Mouse (Mus musculus) midbrain, embryonic 16.5 days (tissue): ENCODE results near the gene Ptprh. TPM values are rescaled to one million over a fixed set of nuclear protein-coding genes. Genes with fewer than 3 reads are reported as not detected.
A peak's percentile ranks its signal among the peaks of the same experiment; 100 is the strongest.

Experiments used
- ATAC-seq: fragments of 200-750 bp; cut with Nextera tagmentation; 2 replicates; pipeline ENCODE4 v1.8.0; 2017; ENCODE audit warnings: moderate TSS enrichment
- H3K27ac ChIP-seq: fragments of 300-500 bp; sonication (generic); 2 replicates; pipeline ENCODE4 v1.5.1; 2014; ENCODE audit warnings: mild to moderate bottlenecking, low read length, mixed read lengths
- H3K27me3 ChIP-seq: fragments of 300-500 bp; sonication (generic); 2 replicates; pipeline ENCODE4 v1.6.1; 2014; ENCODE audit warnings: low read depth, low read length, mixed read lengths; ENCODE audit not compliant: control insufficient read depth, insufficient read depth
- H3K36me3 ChIP-seq: fragments of 300-500 bp; sonication (generic); 2 replicates; pipeline ENCODE4 v1.6.1; 2014; ENCODE audit warnings: mild to moderate bottlenecking, low read length, moderate library complexity, mixed read lengths; ENCODE audit not compliant: control insufficient read depth, insufficient read depth
- H3K4me1 ChIP-seq: fragments of 300-500 bp; sonication (generic); 2 replicates; pipeline ENCODE4 v1.6.1; 2014; ENCODE audit warnings: mild to moderate bottlenecking, low read length, mixed read lengths; ENCODE audit not compliant: control insufficient read depth, insufficient read depth
- H3K4me2 ChIP-seq: fragments of 300-500 bp; sonication (generic); 2 replicates; pipeline ENCODE4 v1.6.1; 2014; ENCODE audit warnings: mild to moderate bottlenecking, low read length, mixed read lengths
- H3K4me3 ChIP-seq: fragments of 300-500 bp; sonication (generic); 2 replicates; pipeline ENCODE4 v1.5.1; 2014; ENCODE audit warnings: low read depth, mild to moderate bottlenecking, low read length, moderate library complexity, mixed read lengths
- H3K9ac ChIP-seq: fragments of 300-500 bp; sonication (generic); 2 replicates; pipeline ENCODE4 v1.6.1; 2014; ENCODE audit warnings: low read depth, low read length, mixed read lengths
- H3K9me3 ChIP-seq: fragments of 300-500 bp; sonication (generic); replicated peaks from 2 replicates; pipeline ENCODE4 v1.6.1; 2014; ENCODE audit warnings: mild to moderate bottlenecking, low read length, mixed read lengths; ENCODE audit not compliant: control insufficient read depth, poor library complexity, severe bottlenecking
- WGBS: fragments of 180-500 bp; shearing (Covaris S2); extraction: QIAGEN DNeasy Blood & Tissue Kit; methylation state at CpG from one replicate; pipeline ENCODE4 v1.1.7; 2014; 5-methylcytosine and 5-hydroxymethylcytosine counted together
- polyA plus RNA-seq: library from polyadenylated mRNA; unstranded; fragments of >200 nt; fragmentation: Nextera tagmentation; extraction: Ambion mirVana; gene quantifications from 2 replicates; pipeline ENCODE4 v1.2.1, GENCODE M21; 2015

The Ptprh gene
- polyA plus RNA-seq, 1 experiment from 2014 or later, result 1.4 TPM

GRCm38 (mm10) chr7:4523205-4524130 is 80.4 kb downstream of the Ptprh start:
- Histone ChIP-seq H3K27me3 (peaks cover 8% of the 10 kb centered on the region; the same call in 1 of the 2 replicates), H3K9ac (no peak overlapping the region), H3K4me3 (no peak overlapping the region), H3K4me1 (peaks cover 13% of the 10 kb centered on the region), H3K36me3 (no peaks in the 10 kb centered on the region), H3K9me3 (no peaks in the 10 kb centered on the region), H3K27ac (no peak overlapping the region), H3K4me2 (no peak overlapping the region)
- WGBS, result 89% methylated on average over 33 of the region's 33 CpGs
- ATAC-seq, result no peak

- peaks cover 8% of the 10 kb centered on the region; the same call in 1 of the 2 replicates for H3K27me3 ChIP-seq
- no peak overlapping the region for H3K4me2 ChIP-seq
- peaks cover 13% of the 10 kb centered on the region for H3K4me1 ChIP-seq
- no peak overlapping the region for H3K27ac ChIP-seq
- WGBS, result 83% methylated on average over 6 of the region's 6 CpGs
- ATAC-seq, result no peak
- H3K9ac ChIP-seq, result no peak overlapping the region
- H3K4me3 ChIP-seq, result no peak overlapping the region
- no peaks in the 10 kb centered on the region for H3K36me3 ChIP-seq
- H3K9me3 ChIP-seq, result no peaks in the 10 kb centered on the region
Measured at GRCm38 (mm10) chr7:4522292-4522691, 81.5 kb downstream of the Ptprh start.

GRCm38 (mm10) chr7:4521231-4522003 is 82.4 kb downstream of the Ptprh start:
- WGBS, result 35% methylated on average over 32 of the region's 32 CpGs
- peaks cover 6% of the 10 kb centered on the region for H3K4me1 ChIP-seq
- peaks cover 8% of the 10 kb centered on the region; the same call in 1 of the 2 replicates for H3K27me3 ChIP-seq
- no peaks in the 10 kb centered on the region for H3K9me3 ChIP-seq
- H3K4me3 ChIP-seq, result peak overlapping the region; percentile 17
- ATAC-seq, result no peak
- H3K27ac ChIP-seq, result no peak overlapping the region
- H3K36me3 ChIP-seq, result no peaks in the 10 kb centered on the region
- 0 out of 2 replicates have a peak overlapping the region, but pooled peaks have one; percentile 14 for H3K9ac ChIP-seq
- H3K4me2 ChIP-seq, result peak overlapping the region; percentile 47

DNA sequence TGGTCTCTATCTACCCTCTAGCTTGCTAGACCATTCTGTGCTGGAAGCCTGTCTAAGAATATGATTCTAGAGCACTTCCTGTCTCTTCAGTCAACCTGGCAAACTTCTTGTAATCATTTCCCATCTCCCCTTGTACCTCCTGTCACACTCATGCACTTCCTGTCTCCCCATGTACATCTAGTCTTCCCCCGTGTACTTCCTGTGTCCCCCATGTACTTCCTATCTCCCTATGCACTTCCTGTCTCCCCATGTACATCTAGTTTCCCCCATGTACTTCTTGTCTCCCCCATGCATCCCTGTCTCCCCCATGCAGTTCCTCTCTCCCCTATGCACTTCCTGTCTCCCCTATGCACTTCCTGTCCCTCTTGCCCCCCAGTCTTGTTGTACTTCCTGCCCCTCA is 85.4 kb downstream of the Ptprh start:
- peaks cover 4% of the 10 kb centered on the region; the same call in 1 of the 2 replicates for H3K4me1 ChIP-seq
- ATAC-seq, result no peak
- no peaks in the 10 kb centered on the region for H3K9me3 ChIP-seq
- no peaks in the 10 kb centered on the region for H3K36me3 ChIP-seq
- WGBS, result 87% methylated on average over 1 of the region's 1 CpGs
- H3K4me2 ChIP-seq, result no peak overlapping the region
- H3K4me3 ChIP-seq, result no peak overlapping the region
- no peak overlapping the region for H3K27ac ChIP-seq
- H3K9ac ChIP-seq, result no peak overlapping the region
- peaks cover 8% of the 10 kb centered on the region; the same call in 1 of the 2 replicates for H3K27me3 ChIP-seq

GRCm38 (mm10) chr7:4516332-4517050 is 87.3 kb downstream of the Ptprh start, which contains the start of gene Tnnt1:
Gene Tnnt1 (minus strand): TSS chr7:4516382.
- no peak for ATAC-seq
- Histone ChIP-seq H3K27me3 (peaks cover 3% of the 10 kb centered on the region; the same call in 1 of the 2 replicates), H3K9me3 (no peaks in the 10 kb centered on the region), H3K4me1 (peaks cover 4% of the 10 kb centered on the region; the same call in 1 of the 2 replicates), H3K4me3 (no peak within 1 kb of the TSS), H3K4me2 (no peak within 1 kb of the TSS), H3K9ac (no peak within 1 kb of the TSS), H3K27ac (no peak within 1 kb of the TSS), H3K36me3 (no peaks in the 10 kb centered on the region)
- 12% methylated on average over 3 of the region's 4 CpGs for WGBS

- no peak overlapping the region for H3K4me2 ChIP-seq
- ATAC-seq, result no peak
- 52% methylated on average over 6 of the region's 6 CpGs for WGBS
- H3K4me1 ChIP-seq, result peaks cover under 1% of the 10 kb centered on the region; the same call in 1 of the 2 replicates
- H3K4me3 ChIP-seq, result no peak overlapping the region
- H3K27me3 ChIP-seq, result no peaks in the 10 kb centered on the region; the same call in 1 of the 2 replicates
- H3K9me3 ChIP-seq, result no peaks in the 10 kb centered on the region
- no peak overlapping the region for H3K27ac ChIP-seq
- H3K36me3 ChIP-seq, result no peaks in the 10 kb centered on the region
- H3K9ac ChIP-seq, result no peak overlapping the region
Measured at GRCm38 (mm10) chr7:4515853-4516252, 88.0 kb downstream of the Ptprh start.

GRCm38 (mm10) chr7:4513829-4514712 is 89.8 kb downstream of the Ptprh start:
- Histone ChIP-seq H3K9me3 (no peaks in the 10 kb centered on the region), H3K4me3 (no peak overlapping the region), H3K9ac (no peak overlapping the region), H3K27me3 (no peaks in the 10 kb centered on the region), H3K27ac (no peak overlapping the region), H3K4me2 (no peak overlapping the region), H3K4me1 (no peaks in the 10 kb centered on the region), H3K36me3 (no peaks in the 10 kb centered on the region)
- no peak for ATAC-seq
- WGBS, result 32% methylated on average over 6 of the region's 6 CpGs

GRCm38 (mm10) chr7:4513236-4513635 is 90.6 kb downstream of the Ptprh start:
- H3K27me3 ChIP-seq, result no peaks in the 10 kb centered on the region
- ATAC-seq, result no peak
- no peak overlapping the region for H3K4me2 ChIP-seq
- WGBS, result 38% methylated on average over 13 of the region's 13 CpGs
- no peak overlapping the region for H3K4me3 ChIP-seq
- no peaks in the 10 kb centered on the region for H3K36me3 ChIP-seq
- H3K9ac ChIP-seq, result no peak overlapping the region
- H3K9me3 ChIP-seq, result no peaks in the 10 kb centered on the region
- H3K4me1 ChIP-seq, result no peaks in the 10 kb centered on the region
- H3K27ac ChIP-seq, result no peak overlapping the region
